Mouse (Mus musculus): ENCODE data around the gene AC134908.4. TPM values are rescaled to one million over a fixed set of nuclear protein-coding genes. Genes with fewer than 3 reads are reported as not detected.

The AC134908.4 gene
- total RNA-seq, 1 experiment = not detected

DNA sequence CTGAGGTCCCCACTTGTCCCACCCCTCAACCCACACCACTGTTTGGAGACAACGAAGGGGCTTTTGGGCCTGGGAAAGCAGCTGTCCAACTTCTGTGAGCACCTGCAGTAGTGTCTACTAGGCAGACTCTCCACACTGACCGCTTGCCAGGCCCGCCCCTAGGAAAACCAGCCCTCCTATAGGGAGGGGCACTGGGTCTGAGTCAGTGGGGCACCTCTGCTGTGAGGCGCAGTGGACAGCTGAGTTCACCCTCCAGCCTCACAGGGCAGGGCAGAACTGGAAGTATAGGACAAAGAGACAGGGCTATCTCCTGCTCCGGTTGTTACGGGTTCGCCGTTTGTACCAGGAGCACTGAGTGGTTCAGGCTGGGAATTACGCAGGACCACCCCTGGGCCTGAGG lies 41.2 kb downstream of the AC134908.4 start, which contains the start of gene Msln:
Gene Msln, minus strand, starts transcription at position 138 of the 400 bp plus-strand sequence.
- H3K4me1 ChIP-seq (ENCODE audit: control insufficient read depth in 2 of 2, insufficient read depth in 2 of 2, low read length in 2 of 2, poor library complexity in 1 of 2) = peaks cover 14 to 28% of the 10 kb centered on the region in 2 experiments
- H3K4me3 ChIP-seq (ENCODE audit: insufficient read depth in 1 of 2, low read depth in 1 of 2, low read length in 2 of 2, poor library complexity in 1 of 2, severe bottlenecking in 1 of 2) = no peak within 1 kb of the TSS
- no peak for DNase-seq (ENCODE audit: low read depth, low spot score)
- TF ChIP-seq CHD2 (IDR thresholded peaks at IDR 0.05; ENCODE audit: low read depth, low read length) (no peak), ZC3H11A (IDR thresholded peaks at IDR 0.05; ENCODE audit: borderline replicate concordance, low read depth, low read length) (no peak), ZNF384 (IDR thresholded peaks at IDR 0.05; ENCODE audit: low read depth, low read length) (no peak), HCFC1 (IDR thresholded peaks at IDR 0.05; ENCODE audit: borderline replicate concordance, insufficient read depth, low read length) (no peak), MAFK (IDR thresholded peaks at IDR 0.05; ENCODE audit: insufficient read depth, low read depth, low read length) (no peak)
- H3K36me3 ChIP-seq (ENCODE audit: control insufficient read depth, insufficient read depth, low read length, poor library complexity, severe bottlenecking) = no peaks in the 10 kb centered on the region
- H3K9me3 ChIP-seq (ENCODE audit: control insufficient read depth, insufficient read depth, low read depth, low read length) = no peaks in the 10 kb centered on the region
- in situ Hi-C loops (cut with MboI; ENCODE audit: low sequenced_read_pairs in 2 of 2, unreplicated experiment in 2 of 2) = no loop called here
- H3K9ac ChIP-seq (ENCODE audit: insufficient read depth, low read depth, low read length, poor library complexity, severe bottlenecking) = no peak within 1 kb of the TSS
- no peak within 1 kb of the TSS for H3K27ac ChIP-seq (ENCODE audit: insufficient read depth, low read depth, low read length, poor library complexity, severe bottlenecking)

DNA sequence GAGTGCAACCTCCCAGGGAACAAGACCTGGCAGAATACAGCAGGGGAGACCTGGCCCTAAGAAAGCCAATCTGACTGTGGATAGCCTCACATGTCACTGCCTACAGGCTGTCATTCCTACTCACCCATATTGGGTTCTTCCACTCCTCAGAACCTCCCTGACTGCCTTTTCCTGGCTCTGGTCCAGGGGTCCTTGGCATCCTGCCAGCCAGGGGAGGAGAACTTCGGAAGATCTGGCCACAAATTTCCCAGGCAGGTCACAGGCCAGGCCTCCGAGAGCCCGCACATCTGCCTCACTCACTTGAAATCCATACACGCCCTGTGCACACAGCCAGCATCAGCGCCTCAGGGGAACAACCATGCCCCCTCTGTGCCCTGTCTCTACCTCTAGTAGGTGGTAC lies 44.0 kb downstream of the AC134908.4 start:
- H3K27ac ChIP-seq (ENCODE audit: insufficient read depth, low read depth, low read length, poor library complexity, severe bottlenecking) = no peak overlapping the region
- no peak overlapping the region for H3K4me3 ChIP-seq (ENCODE audit: insufficient read depth in 1 of 2, low read depth in 1 of 2, low read length in 2 of 2, poor library complexity in 1 of 2, severe bottlenecking in 1 of 2)
- H3K36me3 ChIP-seq (ENCODE audit: control insufficient read depth, insufficient read depth, low read length, poor library complexity, severe bottlenecking) = no peaks in the 10 kb centered on the region
- DNase-seq (ENCODE audit: low read depth, low spot score) = no peak
- H3K4me1 ChIP-seq (ENCODE audit: control insufficient read depth in 2 of 2, insufficient read depth in 2 of 2, low read length in 2 of 2, poor library complexity in 1 of 2) = peaks cover 11 to 13% of the 10 kb centered on the region in 2 experiments
- H3K9ac ChIP-seq (ENCODE audit: insufficient read depth, low read depth, low read length, poor library complexity, severe bottlenecking) = no peak overlapping the region
- in situ Hi-C loops (cut with MboI; ENCODE audit: low sequenced_read_pairs in 2 of 2, unreplicated experiment in 2 of 2) = no loop called here
- TF ChIP-seq MAFK (IDR thresholded peaks at IDR 0.05; ENCODE audit: insufficient read depth, low read depth, low read length) (no peak), HCFC1 (IDR thresholded peaks at IDR 0.05; ENCODE audit: borderline replicate concordance, insufficient read depth, low read length) (no peak), ZNF384 (IDR thresholded peaks at IDR 0.05; ENCODE audit: low read depth, low read length) (no peak), CHD2 (IDR thresholded peaks at IDR 0.05; ENCODE audit: low read depth, low read length) (no peak), ZC3H11A (IDR thresholded peaks at IDR 0.05; ENCODE audit: borderline replicate concordance, low read depth, low read length) (no peak)
- H3K9me3 ChIP-seq (ENCODE audit: control insufficient read depth, insufficient read depth, low read depth, low read length) = no peaks in the 10 kb centered on the region

DNA sequence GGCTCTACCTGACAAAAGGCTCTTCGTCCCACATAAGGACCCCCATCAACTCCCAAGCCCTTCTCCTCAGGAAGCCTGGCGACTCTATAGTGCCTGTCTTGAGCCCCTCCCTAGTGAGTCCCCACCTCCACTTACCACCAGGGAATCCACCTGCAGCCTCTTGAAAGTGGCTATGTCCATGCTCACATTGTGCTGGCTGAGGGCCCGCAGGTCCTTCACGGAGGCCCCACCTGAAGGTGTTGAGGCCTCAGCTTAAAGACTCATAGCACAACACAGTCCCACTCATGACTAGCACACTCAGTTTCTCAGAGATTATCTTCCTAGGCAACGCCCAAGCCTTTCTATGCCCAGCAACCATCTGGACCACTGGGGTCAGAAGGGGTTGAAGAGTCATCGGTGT lies 46.1 kb downstream of the AC134908.4 start:
- in situ Hi-C loops (cut with MboI; ENCODE audit: low sequenced_read_pairs in 2 of 2, unreplicated experiment in 2 of 2) = no loop called here
- TF ChIP-seq ZC3H11A (IDR thresholded peaks at IDR 0.05; ENCODE audit: borderline replicate concordance, low read depth, low read length) (no peak), MAFK (IDR thresholded peaks at IDR 0.05; ENCODE audit: insufficient read depth, low read depth, low read length) (no peak), CHD2 (IDR thresholded peaks at IDR 0.05; ENCODE audit: low read depth, low read length) (no peak), ZNF384 (IDR thresholded peaks at IDR 0.05; ENCODE audit: low read depth, low read length) (no peak), HCFC1 (IDR thresholded peaks at IDR 0.05; ENCODE audit: borderline replicate concordance, insufficient read depth, low read length) (no peak)

DNA sequence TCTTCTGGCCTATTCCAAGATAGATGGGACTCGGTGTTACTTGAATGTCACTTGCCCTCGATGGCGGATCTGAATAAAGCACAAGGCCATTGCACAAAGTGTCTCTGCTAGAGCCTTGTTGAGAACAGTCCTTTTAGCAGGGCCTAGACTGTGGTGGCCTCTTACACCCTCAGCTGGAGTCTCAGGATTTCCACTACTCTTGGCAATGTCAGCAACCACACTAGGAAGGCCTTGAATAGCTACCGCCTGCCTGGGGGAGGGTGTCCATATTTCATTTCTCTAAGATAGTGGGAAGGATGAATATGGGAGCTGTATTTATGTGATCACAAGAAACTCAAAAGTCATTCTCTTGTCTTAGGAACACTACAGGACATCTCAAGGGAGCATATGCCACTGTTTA lies 47.2 kb downstream of the AC134908.4 start:
- no peak overlapping the region for H3K27ac ChIP-seq (ENCODE audit: insufficient read depth, low read depth, low read length, poor library complexity, severe bottlenecking)
- in situ Hi-C loops (cut with MboI; ENCODE audit: low sequenced_read_pairs in 2 of 2, unreplicated experiment in 2 of 2) = no loop called here
- H3K9ac ChIP-seq (ENCODE audit: insufficient read depth, low read depth, low read length, poor library complexity, severe bottlenecking) = no peak overlapping the region
- TF ChIP-seq ZNF384 (IDR thresholded peaks at IDR 0.05; ENCODE audit: low read depth, low read length) = no peak
- no peak for TF ChIP-seq HCFC1 (IDR thresholded peaks at IDR 0.05; ENCODE audit: borderline replicate concordance, insufficient read depth, low read length)
- no peak for TF ChIP-seq CHD2 (IDR thresholded peaks at IDR 0.05; ENCODE audit: low read depth, low read length)
- no peak for TF ChIP-seq ZC3H11A (IDR thresholded peaks at IDR 0.05; ENCODE audit: borderline replicate concordance, low read depth, low read length)
- TF ChIP-seq MAFK (IDR thresholded peaks at IDR 0.05; ENCODE audit: insufficient read depth, low read depth, low read length) = no peak
- no peak overlapping the region for H3K4me3 ChIP-seq (ENCODE audit: insufficient read depth in 1 of 2, low read depth in 1 of 2, low read length in 2 of 2, poor library complexity in 1 of 2, severe bottlenecking in 1 of 2)
- H3K36me3 ChIP-seq (ENCODE audit: control insufficient read depth, insufficient read depth, low read length, poor library complexity, severe bottlenecking) = no peaks in the 10 kb centered on the region
- H3K9me3 ChIP-seq (ENCODE audit: control insufficient read depth, insufficient read depth, low read depth, low read length) = no peaks in the 10 kb centered on the region
- no peak for DNase-seq (ENCODE audit: low read depth, low spot score)
- peaks cover 0 to 3% of the 10 kb centered on the region in 2 experiments; a peak in 1 of 4 replicates for H3K4me1 ChIP-seq (ENCODE audit: control insufficient read depth in 2 of 2, insufficient read depth in 2 of 2, low read length in 2 of 2, poor library complexity in 1 of 2)

More for the DNA sequence above, 46.1 kb downstream of the AC134908.4 start:
- Histone ChIP-seq H3K9ac (ENCODE audit: insufficient read depth, low read depth, low read length, poor library complexity, severe bottlenecking) (no peak overlapping the region), H3K36me3 (ENCODE audit: control insufficient read depth, insufficient read depth, low read length, poor library complexity, severe bottlenecking) (no peaks in the 10 kb centered on the region), H3K27ac (ENCODE audit: insufficient read depth, low read depth, low read length, poor library complexity, severe bottlenecking) (no peak overlapping the region), H3K9me3 (ENCODE audit: control insufficient read depth, insufficient read depth, low read depth, low read length) (no peaks in the 10 kb centered on the region), H3K4me3 (ENCODE audit: insufficient read depth in 1 of 2, low read depth in 1 of 2, low read length in 2 of 2, poor library complexity in 1 of 2, severe bottlenecking in 1 of 2) (no peak overlapping the region), H3K4me1 (ENCODE audit: control insufficient read depth in 2 of 2, insufficient read depth in 2 of 2, low read length in 2 of 2, poor library complexity in 1 of 2) (peaks cover 2 to 3% of the 10 kb centered on the region in 2 experiments; a peak in 2 of 4 replicates)
- no peak for DNase-seq (ENCODE audit: low read depth, low spot score)

Measured in ES-E14 (cell line).